Mouse (Mus musculus) lung, embryonic 15.5 days (tissue): Measurements from ENCODE around the gene Ctbp1. TPM values are rescaled to one million over a fixed set of nuclear protein-coding genes. Genes with fewer than 3 reads are reported as not detected.

ENCODE experiments used
- ATAC-seq: fragments of 200-750 bp; cut with Nextera tagmentation; 2 replicates; pipeline ENCODE4 v1.8.0; 2017; ENCODE audit warnings: moderate number of reproducible peaks, borderline replicate concordance; ENCODE audit not compliant: low FRiP score, low TSS enrichment; ENCODE audit errors: extremely low read depth
- H3K27ac ChIP-seq: fragments of 300-500 bp; sonication (generic); 2 replicates; pipeline ENCODE4 v1.5.1; 2015; ENCODE audit warnings: moderate library complexity, mild to moderate bottlenecking, inconsistent platforms
- H3K27me3 ChIP-seq: fragments of 300-500 bp; sonication (generic); 2 replicates; pipeline ENCODE4 v1.6.1; 2015; ENCODE audit warnings: inconsistent platforms
- H3K36me3 ChIP-seq: fragments of 300-500 bp; sonication (generic); 2 replicates; pipeline ENCODE4 v1.6.1; 2015; ENCODE audit warnings: inconsistent platforms
- H3K4me1 ChIP-seq: fragments of 300-500 bp; sonication (generic); 2 replicates; pipeline ENCODE4 v1.6.1; 2015; ENCODE audit warnings: inconsistent platforms
- H3K4me2 ChIP-seq: fragments of 300-500 bp; sonication (generic); 2 replicates; pipeline ENCODE4 v1.6.1; 2015; ENCODE audit warnings: inconsistent platforms, mild to moderate bottlenecking, moderate library complexity
- H3K4me3 ChIP-seq: fragments of 300-500 bp; sonication (generic); 2 replicates; pipeline ENCODE4 v1.5.1; 2015; ENCODE audit warnings: mild to moderate bottlenecking, inconsistent platforms
- H3K9ac ChIP-seq: fragments of 300-500 bp; sonication (generic); 2 replicates; pipeline ENCODE4 v1.6.1; 2015; ENCODE audit warnings: inconsistent platforms
- H3K9me3 ChIP-seq: fragments of 300-500 bp; sonication (generic); 2 replicates; pipeline ENCODE4 v1.6.1; 2016; ENCODE audit warnings: inconsistent platforms
- WGBS: fragments of 180-500 bp; shearing (Covaris S2); methylation state at CpG from one replicate; pipeline ENCODE4 v1.1.7; 2015; 5-methylcytosine and 5-hydroxymethylcytosine counted together
- polyA plus RNA-seq: library from polyadenylated mRNA; unstranded; fragments of >200 nt; fragmentation: Nextera tagmentation; extraction: Ambion mirVana; gene quantifications from 2 replicates; pipeline ENCODE4 v1.2.1, GENCODE M21; 2015

Gene Ctbp1
- polyA plus RNA-seq, result 351 and 372 TPM in 2 replicates

DNA sequence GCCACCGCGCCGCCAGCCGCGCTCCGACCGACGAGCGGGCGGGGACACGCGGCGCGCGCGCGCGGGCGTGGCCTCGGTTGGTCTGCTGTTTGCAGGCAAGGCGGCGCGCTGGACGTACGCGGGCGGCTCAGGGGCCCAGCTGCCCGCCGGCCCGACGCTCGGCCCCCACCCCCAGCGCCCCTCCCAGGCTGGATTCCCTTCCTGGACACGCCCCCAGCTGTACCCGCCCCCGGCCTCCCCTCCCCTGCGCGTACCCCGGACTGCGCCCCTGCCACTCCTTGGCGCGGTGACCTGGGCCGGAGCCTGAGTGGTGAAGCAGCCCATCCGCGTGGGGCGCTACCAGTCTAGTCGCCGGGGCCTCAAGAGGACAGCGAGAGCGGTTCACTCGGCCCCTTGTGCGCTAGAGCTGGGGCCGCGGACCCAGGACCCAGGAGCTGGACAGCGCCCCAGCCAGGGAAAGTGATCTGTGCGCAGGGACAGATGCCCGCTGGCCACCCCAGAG lies at the start of gene Ctbp1:
Gene Ctbp1 (minus strand): TSS at position 42 of the 502 bp plus-strand sequence.
- WGBS, result under 1% methylated on average over 57 of the region's 57 CpGs
- H3K4me2 ChIP-seq, result peak within 1 kb of the TSS; percentile 80
- 0 out of 2 replicates have a peak, but pooled peaks cover 9% of the 10 kb centered on the region for H3K36me3 ChIP-seq
- H3K9me3 ChIP-seq, result no peaks in the 10 kb centered on the region
- H3K27ac ChIP-seq, result peak within 1 kb of the TSS; percentile 99
- no peaks in the 10 kb centered on the region for H3K27me3 ChIP-seq
- H3K9ac ChIP-seq, result peak within 1 kb of the TSS; percentile 96
- peak within 1 kb of the TSS; percentile 91 for H3K4me3 ChIP-seq
- peaks cover 31% of the 10 kb centered on the region for H3K4me1 ChIP-seq
- peak; percentile 92 for ATAC-seq

DNA sequence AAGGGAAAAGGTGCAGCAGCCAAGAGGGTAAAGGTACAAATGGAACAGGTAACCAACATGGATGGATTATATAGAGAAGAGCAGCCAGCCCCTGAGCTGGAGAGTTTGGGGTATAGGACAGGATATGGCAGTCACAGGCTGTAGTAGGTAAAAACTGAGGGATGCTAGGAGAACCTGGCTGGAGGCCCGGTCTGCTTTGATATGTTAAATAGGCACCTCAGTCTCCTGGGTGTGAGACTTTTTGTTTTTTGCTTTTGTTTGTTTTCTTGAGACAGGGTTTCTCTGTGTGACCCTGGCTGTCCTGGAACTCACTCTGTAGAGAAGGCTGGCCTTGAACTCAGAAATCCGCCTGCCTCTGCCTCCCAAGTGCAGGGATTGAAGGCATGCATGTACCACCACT lies 49.7 kb upstream of the Ctbp1 start:
- Histone ChIP-seq H3K9ac (no peak overlapping the region), H3K4me1 (no peaks in the 10 kb centered on the region), H3K27ac (no peak overlapping the region), H3K4me3 (no peak overlapping the region), H3K4me2 (no peak overlapping the region), H3K9me3 (no peaks in the 10 kb centered on the region), H3K27me3 (no peaks in the 10 kb centered on the region), H3K36me3 (no peaks in the 10 kb centered on the region)
- no peak for ATAC-seq
- WGBS, result 53% methylated on average over 2 of the region's 2 CpGs

DNA sequence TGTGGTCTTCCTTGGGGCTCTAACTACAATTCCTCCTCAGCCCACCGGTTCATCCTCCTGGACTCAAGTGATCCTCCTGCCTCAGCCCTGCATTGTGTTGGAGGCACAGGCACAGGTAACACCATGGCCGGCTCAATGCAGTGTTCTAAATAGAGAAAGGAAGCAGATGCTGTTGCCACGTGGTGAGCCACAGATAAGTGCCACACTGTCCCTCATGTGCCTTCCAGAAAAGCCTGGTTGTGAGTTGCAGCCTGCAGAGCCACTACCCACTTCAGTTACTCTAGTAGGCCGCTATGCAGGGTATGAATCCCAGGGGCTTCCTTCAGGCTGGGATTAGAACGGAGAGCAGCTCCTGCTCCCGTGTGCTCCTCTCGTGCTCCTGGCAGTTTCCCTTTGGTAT lies 37.4 kb upstream of the Ctbp1 start:
- Histone ChIP-seq H3K9ac (no peak overlapping the region), H3K36me3 (no peaks in the 10 kb centered on the region), H3K27me3 (no peaks in the 10 kb centered on the region), H3K4me3 (no peak overlapping the region), H3K9me3 (no peaks in the 10 kb centered on the region), H3K4me1 (no peaks in the 10 kb centered on the region), H3K27ac (no peak overlapping the region), H3K4me2 (no peak overlapping the region)
- no peak for ATAC-seq
- WGBS, result 78% methylated on average over 7 of the region's 7 CpGs

DNA sequence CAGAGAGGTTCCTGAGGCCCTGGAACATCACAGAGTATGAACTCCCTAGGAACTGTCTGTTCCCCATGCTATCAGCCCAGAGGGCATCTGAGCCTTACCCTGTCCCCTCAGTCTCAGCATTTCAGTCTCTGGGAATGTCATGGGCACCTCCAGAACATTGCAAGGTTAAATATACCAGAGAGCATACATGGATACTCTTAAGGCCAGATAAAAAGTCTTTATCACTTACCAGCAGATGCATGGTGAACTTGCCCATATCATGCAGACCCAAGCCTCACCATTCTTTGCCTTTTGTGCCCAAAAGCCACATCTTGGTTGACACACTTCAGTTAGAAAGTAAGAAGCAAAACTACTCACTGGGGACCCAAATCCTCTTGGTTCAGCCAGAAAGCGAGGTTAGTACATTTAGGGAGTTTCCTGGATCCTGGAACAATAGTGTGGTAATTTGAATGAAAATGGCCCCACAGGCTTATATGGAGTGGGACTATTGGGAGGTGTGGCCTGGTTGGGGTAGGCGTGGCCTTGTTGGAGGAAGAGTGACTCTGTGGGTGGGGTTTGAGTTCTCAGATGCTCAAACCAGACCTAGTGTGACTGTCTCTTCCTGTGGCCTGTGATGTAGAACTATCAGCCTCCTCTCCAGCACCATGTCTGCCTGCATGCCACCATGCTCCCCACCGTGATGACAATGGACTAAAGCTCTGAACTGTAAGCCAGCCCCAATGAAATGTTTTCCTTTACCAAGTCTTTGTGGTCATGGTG lies 36.1 kb upstream of the Ctbp1 start:
- ATAC-seq, result no peak
- no peaks in the 10 kb centered on the region for H3K4me1 ChIP-seq
- H3K9ac ChIP-seq, result no peak overlapping the region

DNA sequence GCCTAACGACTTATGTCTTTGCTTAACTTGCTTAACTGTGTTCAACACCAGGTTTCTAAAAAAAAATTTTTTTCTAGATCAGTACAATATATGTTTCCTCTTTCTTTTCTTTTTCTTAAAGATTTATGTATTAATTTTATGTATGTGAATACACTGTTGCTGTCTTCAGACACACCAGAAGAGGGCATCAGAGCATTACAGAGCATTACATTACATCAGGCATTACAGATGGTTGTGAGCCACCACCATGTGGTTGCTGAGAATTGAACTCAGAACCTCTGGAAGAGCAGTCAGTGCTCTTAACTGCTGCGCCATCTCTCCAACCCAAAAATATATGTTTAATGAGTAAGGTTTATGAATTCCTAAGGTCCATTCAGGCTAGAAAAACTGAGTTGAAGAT lies 27.0 kb upstream of the Ctbp1 start:
- ATAC-seq, result no peak
- no peak overlapping the region for H3K27ac ChIP-seq

More for the DNA sequence above, 36.1 kb upstream of the Ctbp1 start:
- H3K36me3 ChIP-seq, result no peaks in the 10 kb centered on the region
- H3K9me3 ChIP-seq, result no peaks in the 10 kb centered on the region
- H3K27me3 ChIP-seq, result no peaks in the 10 kb centered on the region
- no peak overlapping the region for H3K4me3 ChIP-seq
- 66% methylated on average over 3 of the region's 3 CpGs for WGBS
- H3K4me2 ChIP-seq, result no peak overlapping the region
- no peak overlapping the region for H3K27ac ChIP-seq

DNA sequence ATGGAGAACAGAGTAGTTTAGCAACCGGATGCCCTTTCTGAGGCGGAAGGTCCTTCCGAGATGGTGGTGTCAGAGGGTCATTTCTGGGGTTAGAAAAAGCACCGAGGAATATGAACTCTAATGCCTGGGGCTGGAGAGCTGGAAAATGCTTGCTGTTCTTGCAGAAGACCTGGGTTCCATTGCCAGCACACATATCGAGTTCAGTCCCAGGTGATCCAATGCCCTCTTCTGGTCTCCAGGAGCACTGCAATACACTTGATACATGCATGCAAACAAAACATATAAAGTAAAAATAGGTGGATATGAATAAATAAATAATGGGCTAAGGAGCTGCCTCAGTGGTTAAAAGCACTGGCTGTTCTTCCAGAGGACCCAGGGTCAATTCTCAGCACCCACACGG lies 22.4 kb upstream of the Ctbp1 start:
- H3K27ac ChIP-seq, result no peak overlapping the region
- H3K4me3 ChIP-seq, result no peak overlapping the region
- no peak overlapping the region for H3K9ac ChIP-seq
- ATAC-seq, result no peak
- H3K27me3 ChIP-seq, result no peaks in the 10 kb centered on the region
- no peaks in the 10 kb centered on the region for H3K4me1 ChIP-seq
- 69% methylated on average over 6 of the region's 6 CpGs for WGBS
- no peaks in the 10 kb centered on the region for H3K9me3 ChIP-seq
- H3K36me3 ChIP-seq, result no peaks in the 10 kb centered on the region
- H3K4me2 ChIP-seq, result no peak overlapping the region

More for the DNA sequence above, 27.0 kb upstream of the Ctbp1 start:
- 82% methylated on average over 2 of the region's 2 CpGs for WGBS
- no peak overlapping the region for H3K4me3 ChIP-seq
- no peak overlapping the region for H3K4me2 ChIP-seq
- H3K36me3 ChIP-seq, result no peaks in the 10 kb centered on the region
- H3K9me3 ChIP-seq, result no peaks in the 10 kb centered on the region
- no peak overlapping the region for H3K9ac ChIP-seq
- no peaks in the 10 kb centered on the region for H3K27me3 ChIP-seq
- no peaks in the 10 kb centered on the region for H3K4me1 ChIP-seq

DNA sequence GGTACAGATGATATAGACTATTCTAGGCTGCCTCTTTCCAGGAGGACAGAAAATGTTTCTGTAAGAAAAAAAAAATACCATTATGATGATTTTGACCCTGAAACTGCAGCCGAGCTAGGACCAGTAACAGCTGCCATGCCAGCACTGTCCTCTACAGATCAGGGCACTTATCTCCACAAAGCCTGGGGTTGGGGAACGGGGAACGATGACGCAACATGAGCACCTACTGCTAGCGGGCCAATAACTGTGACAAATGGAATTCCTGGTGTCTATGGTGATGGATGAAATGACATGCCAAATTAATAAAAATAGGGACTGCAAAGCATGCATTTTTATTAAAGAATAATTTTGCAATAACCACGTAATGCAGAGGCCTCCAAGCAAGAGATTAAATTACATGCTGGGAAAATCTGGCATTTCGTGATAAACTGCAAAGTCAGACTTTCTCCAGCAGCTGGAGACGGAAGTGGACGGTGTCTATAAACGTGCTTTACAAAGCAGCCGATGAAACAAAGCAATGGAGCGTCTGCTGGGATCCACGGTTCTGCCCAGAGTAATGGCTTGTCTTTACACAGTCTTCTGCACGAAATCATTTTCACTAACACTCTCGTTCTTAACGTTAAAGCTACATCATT lies 19.1 kb upstream of the Ctbp1 start:
- no peak overlapping the region for H3K27ac ChIP-seq
- H3K9ac ChIP-seq, result no peak overlapping the region
- ATAC-seq, result no peak
- H3K27me3 ChIP-seq, result no peaks in the 10 kb centered on the region
- no peak overlapping the region for H3K4me2 ChIP-seq
- 34% methylated on average over 16 of the region's 16 CpGs for WGBS
- H3K4me3 ChIP-seq, result no peak overlapping the region
- H3K36me3 ChIP-seq, result no peaks in the 10 kb centered on the region
- H3K4me1 ChIP-seq, result no peaks in the 10 kb centered on the region
- H3K9me3 ChIP-seq, result no peaks in the 10 kb centered on the region

DNA sequence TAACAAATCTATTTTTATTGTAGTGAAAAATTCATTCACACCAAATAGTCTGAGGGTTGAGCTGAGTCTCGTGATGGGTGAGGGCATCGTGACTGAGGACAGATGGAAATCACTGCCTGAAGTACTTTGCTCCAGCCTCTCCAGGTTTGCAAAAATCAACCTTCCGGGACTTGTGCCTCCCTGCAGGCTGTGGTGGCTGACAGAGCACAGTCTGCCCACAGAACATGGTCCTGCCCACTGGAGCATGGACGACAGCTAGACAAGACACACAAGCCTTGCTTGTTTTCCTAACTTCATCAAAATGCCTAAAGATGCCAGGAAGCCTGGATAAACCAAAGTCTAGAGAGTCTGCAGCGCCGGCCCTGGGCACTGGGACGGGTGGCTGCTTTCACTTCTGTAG lies 9.2 kb upstream of the Ctbp1 start:
- no peak overlapping the region for H3K4me2 ChIP-seq
- H3K4me1 ChIP-seq, result no peaks in the 10 kb centered on the region
- no peaks in the 10 kb centered on the region for H3K36me3 ChIP-seq
- 62% methylated on average over 7 of the region's 7 CpGs for WGBS
- no peak overlapping the region for H3K4me3 ChIP-seq
- H3K27me3 ChIP-seq, result no peaks in the 10 kb centered on the region
- ATAC-seq, result no peak
- no peaks in the 10 kb centered on the region for H3K9me3 ChIP-seq
- H3K27ac ChIP-seq, result no peak overlapping the region
- H3K9ac ChIP-seq, result no peak overlapping the region

DNA sequence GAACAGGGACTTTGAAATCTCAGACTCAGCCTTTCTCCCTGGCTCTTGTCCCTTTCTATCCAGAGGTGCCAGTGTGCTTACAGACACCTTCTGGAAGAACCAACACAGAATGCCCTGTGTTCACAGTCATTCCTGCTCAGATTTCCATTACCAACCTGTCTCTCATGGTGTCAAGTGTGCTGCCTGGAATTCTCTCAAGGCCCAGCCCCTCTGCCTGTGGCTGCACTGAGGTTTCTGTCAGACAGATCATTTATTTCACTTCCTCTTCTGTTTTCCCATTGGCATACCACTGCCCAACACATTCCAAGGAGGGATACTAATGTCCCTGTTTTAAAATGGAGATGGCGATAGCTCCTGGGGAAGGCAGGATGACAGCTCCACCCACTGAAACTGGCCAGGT lies 6.6 kb upstream of the Ctbp1 start:
- Histone ChIP-seq H3K36me3 (no peaks in the 10 kb centered on the region), H3K27me3 (no peaks in the 10 kb centered on the region), H3K9me3 (no peaks in the 10 kb centered on the region), H3K4me1 (no peaks in the 10 kb centered on the region), H3K4me3 (no peak overlapping the region), H3K4me2 (no peak overlapping the region), H3K9ac (no peak overlapping the region), H3K27ac (no peak overlapping the region)
- WGBS, result 47% methylated on average over 1 of the region's 1 CpGs
- ATAC-seq, result no peak

DNA sequence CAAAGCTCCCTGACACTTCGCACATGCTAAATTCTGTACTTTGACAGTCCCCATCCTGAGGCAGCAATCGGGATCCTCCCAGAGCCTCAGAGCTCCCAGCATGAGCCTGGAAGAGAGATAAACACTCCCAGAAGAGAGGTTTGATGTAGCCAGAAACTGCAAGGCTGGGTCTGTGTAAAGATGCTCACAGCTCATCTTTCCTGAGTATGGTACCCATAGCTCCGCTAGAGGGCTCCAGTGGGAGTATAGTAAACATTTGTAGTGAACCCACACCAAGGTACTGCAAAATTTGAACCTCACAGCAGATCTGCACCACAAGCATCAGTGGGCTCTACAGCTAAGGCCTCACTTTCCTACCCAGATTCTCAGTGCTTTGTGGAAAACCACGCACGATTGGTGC lies 4.2 kb upstream of the Ctbp1 start:
- peaks cover 4% of the 10 kb centered on the region; the same call in 1 of the 2 replicates for H3K4me1 ChIP-seq
- 49% methylated on average over 5 of the region's 5 CpGs for WGBS
- no peaks in the 10 kb centered on the region for H3K36me3 ChIP-seq
- H3K27ac ChIP-seq, result no peak overlapping the region
- no peak overlapping the region for H3K9ac ChIP-seq
- no peak for ATAC-seq
- no peak overlapping the region for H3K4me2 ChIP-seq
- no peaks in the 10 kb centered on the region for H3K27me3 ChIP-seq
- no peak overlapping the region for H3K4me3 ChIP-seq
- H3K9me3 ChIP-seq, result no peaks in the 10 kb centered on the region

DNA sequence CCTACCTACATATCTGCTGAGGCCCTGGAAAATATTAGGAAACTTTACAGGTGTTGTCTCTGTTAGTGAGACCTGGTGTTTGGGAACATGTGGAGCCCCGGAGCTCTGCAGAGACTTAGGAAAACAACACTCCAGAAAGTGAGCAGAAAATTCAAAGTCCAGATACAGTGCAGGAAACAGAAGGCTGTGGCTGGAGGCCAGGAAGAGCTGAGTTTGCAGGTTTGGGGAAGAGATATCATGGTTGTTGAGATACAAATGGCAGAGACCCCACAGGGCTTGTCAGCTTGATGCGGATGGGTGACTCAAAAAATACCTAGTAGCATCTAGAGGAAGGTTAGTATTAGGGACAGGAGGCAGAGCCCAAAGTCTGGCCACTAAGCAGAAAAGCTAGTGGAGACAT lies 2.5 kb upstream of the Ctbp1 start:
- no peak overlapping the region for H3K9ac ChIP-seq
- 72% methylated on average over 2 of the region's 2 CpGs for WGBS
- no peaks in the 10 kb centered on the region for H3K27me3 ChIP-seq
- H3K4me3 ChIP-seq, result no peak overlapping the region
- H3K9me3 ChIP-seq, result no peaks in the 10 kb centered on the region
- H3K27ac ChIP-seq, result no peak overlapping the region
- H3K4me2 ChIP-seq, result no peak overlapping the region
- no peak for ATAC-seq
- 0 out of 2 replicates have a peak, but pooled peaks cover 6% of the 10 kb centered on the region for H3K36me3 ChIP-seq
- peaks cover 16% of the 10 kb centered on the region for H3K4me1 ChIP-seq

DNA sequence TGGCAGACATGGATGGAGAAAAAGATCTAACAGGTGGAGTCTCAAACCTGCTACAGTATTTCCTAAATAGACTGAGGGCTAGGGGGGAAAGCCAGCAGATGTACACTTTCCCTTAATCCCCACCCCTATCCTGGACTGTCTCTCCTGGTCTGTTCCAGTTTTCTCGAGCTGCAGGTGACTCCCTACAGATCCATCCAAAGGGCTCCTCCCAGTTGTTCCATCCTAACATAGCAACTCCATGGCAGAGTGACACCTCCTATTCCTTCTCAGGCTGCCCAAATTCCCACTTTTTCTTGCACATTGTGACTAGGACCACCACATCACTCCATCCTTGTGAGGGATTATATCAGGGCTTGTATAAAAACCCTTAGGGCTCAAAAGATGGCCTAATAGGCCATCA lies 960 bp upstream of the Ctbp1 start:
- no peaks in the 10 kb centered on the region for H3K9me3 ChIP-seq
- WGBS, result 11% methylated on average over 1 of the region's 1 CpGs
- no peak overlapping the region for H3K9ac ChIP-seq
- H3K27me3 ChIP-seq, result no peaks in the 10 kb centered on the region
- no peak overlapping the region for H3K27ac ChIP-seq
- peak overlapping the region; percentile 80 for H3K4me2 ChIP-seq
- H3K4me3 ChIP-seq, result peak overlapping the region; percentile 91
- peaks cover 28% of the 10 kb centered on the region for H3K4me1 ChIP-seq
- 0 out of 2 replicates have a peak, but pooled peaks cover 9% of the 10 kb centered on the region for H3K36me3 ChIP-seq
- no peak for ATAC-seq
